Mouse (Mus musculus) midbrain, embryonic 11.5 days (tissue): Measurements from ENCODE around the gene Fam89a. TPM values are rescaled to one million over a fixed set of nuclear protein-coding genes. Genes with fewer than 3 reads are reported as not detected.

ENCODE experiments used
- polyA plus RNA-seq: library from polyadenylated mRNA; unstranded; fragments of >200 nt; fragmentation: Nextera tagmentation; extraction: Ambion mirVana; gene quantifications from 2 replicates; pipeline ENCODE4 v1.2.1, GENCODE M21; 2014

The Fam89a gene
- polyA plus RNA-seq, 1 experiment from 2014 or later, result 2.2 TPM

Other genes with a start within 250 kb of the Fam89a start
- gene Cog2, start 231.1 kb downstream of the Fam89a start, polyA plus RNA-seq, result 40.9 and 42.1 TPM in 2 replicates
- gene Agt, start 182.1 kb downstream of the Fam89a start, polyA plus RNA-seq, result not detected in 2 replicates
- gene Capn9, start 175.7 kb downstream of the Fam89a start, polyA plus RNA-seq, result not detected in 2 replicates
- gene 2310022B05Rik, start 88.5 kb downstream of the Fam89a start, polyA plus RNA-seq, result 17.4 and 21.2 TPM in 2 replicates
- 61.5 and 62.7 TPM in 2 replicates for gene Ttc13, start 29.8 kb downstream of the Fam89a start, polyA plus RNA-seq
- gene Arv1, start 29.7 kb downstream of the Fam89a start, polyA plus RNA-seq, result 31.1 and 33.0 TPM in 2 replicates
- 2.9 and 3.3 TPM in 2 replicates for gene Trim67, start 41.3 kb upstream of the Fam89a start, polyA plus RNA-seq
- gene Gnpat, start 111.2 kb upstream of the Fam89a start, polyA plus RNA-seq, result 136 and 138 TPM in 2 replicates
- gene 2810004N23Rik, start 111.3 kb upstream of the Fam89a start, polyA plus RNA-seq, result 40.6 and 41.7 TPM in 2 replicates
- 7.1 and 7.2 TPM in 2 replicates for gene Exoc8, start 145.9 kb upstream of the Fam89a start, polyA plus RNA-seq
- 12.5 and 14.1 TPM in 2 replicates for gene Sprtn, start 146.1 kb upstream of the Fam89a start, polyA plus RNA-seq
- gene Egln1, start 197.5 kb upstream of the Fam89a start, polyA plus RNA-seq, result 18.5 and 21.0 TPM in 2 replicates